Mouse (Mus musculus): ENCODE data around the gene Acy3.
A peak's percentile ranks its signal among the peaks of the same experiment; 100 is the strongest.
"Not testable (repeated sequence)": the region's sequence is repeated elsewhere in the genome, so short reads cannot be mapped to it uniquely, and the experiment has no call there.

The Acy3 gene

DNA sequence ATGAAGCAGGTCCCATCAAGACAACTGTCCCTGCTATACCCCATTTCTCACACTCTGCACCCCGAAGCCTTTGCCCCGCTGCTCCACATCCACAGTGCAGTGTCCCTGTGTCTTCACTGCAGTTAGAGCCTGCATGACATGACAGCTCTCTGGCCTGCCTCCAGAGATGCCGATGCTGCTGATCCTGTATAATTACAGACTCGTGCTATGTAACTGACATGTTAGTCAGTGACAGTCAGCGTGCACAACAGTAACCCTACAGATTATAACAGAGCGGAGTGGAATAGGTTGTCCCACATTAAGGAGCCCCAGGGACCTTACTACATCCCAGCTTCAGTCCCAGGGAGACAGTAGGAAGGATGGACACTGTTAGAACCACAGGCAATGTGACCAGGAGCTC is 11.8 kb upstream of the Acy3 start:
- not testable (repeated sequence) for DNase-seq (ENCODE audit: low read depth, low spot score)

DNA sequence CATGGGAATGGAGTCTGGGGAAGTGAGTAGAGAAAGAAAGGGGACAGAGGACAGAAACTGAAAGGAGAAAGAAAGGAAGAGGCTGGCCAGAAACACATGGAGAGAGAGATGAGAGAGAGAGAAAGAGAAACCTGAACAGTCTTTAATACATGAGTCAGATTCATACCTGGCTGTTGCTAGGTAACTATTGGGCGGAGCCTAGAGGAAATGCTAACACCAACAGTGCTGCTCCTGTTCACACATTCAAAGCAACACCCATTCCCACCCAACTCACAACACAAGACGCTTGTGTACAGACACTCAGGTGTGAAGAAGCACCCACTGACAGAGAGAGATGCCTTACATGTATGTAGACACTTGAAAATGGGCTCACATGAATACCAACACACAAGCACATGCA is 10.5 kb upstream of the Acy3 start:
- DNase-seq (ENCODE audit: low read depth, low spot score), result no peak

DNA sequence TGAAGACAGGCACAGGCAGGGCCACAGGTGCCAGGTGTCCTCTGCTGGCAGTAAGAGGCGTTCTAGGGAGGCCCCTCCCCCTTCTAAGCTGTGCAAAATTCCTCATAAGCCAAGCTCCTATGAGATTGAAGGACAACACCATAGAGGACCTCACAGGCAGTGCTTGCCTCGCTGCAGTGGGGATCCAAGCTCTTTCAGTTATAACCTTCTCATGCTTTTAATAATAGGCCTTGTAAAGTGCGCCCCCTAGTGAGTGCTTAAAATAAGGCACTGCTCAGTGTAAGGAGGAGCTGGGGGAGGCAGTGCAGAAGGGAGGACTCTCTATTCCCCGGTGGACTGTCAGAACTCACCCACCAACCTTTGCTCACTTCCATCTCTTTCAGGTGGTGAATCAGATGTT is 6.1 kb upstream of the Acy3 start:
- DNase-seq (ENCODE audit: low read depth, low spot score), result peak; percentile 88

DNA sequence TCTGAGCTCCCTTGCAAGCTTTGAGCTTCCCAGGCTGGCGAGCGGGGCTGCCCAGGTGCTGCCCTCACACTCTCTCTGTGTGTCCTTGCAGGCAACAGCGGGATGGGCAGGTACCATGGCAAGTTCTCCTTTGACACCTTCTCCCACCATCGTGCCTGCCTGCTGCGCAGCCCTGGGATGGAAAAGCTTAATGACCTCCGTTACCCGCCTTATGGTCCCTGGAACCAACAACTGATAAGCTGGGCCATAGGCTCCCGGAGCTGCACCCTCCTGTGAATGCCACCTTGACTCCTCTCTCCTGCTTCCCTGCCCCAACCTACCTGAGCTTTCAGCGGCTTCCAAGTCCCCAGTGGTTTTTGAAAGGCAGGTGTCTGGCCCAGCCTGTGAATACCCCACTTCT is 5.5 kb upstream of the Acy3 start:
- no peak for DNase-seq (ENCODE audit: low read depth, low spot score)

DNA sequence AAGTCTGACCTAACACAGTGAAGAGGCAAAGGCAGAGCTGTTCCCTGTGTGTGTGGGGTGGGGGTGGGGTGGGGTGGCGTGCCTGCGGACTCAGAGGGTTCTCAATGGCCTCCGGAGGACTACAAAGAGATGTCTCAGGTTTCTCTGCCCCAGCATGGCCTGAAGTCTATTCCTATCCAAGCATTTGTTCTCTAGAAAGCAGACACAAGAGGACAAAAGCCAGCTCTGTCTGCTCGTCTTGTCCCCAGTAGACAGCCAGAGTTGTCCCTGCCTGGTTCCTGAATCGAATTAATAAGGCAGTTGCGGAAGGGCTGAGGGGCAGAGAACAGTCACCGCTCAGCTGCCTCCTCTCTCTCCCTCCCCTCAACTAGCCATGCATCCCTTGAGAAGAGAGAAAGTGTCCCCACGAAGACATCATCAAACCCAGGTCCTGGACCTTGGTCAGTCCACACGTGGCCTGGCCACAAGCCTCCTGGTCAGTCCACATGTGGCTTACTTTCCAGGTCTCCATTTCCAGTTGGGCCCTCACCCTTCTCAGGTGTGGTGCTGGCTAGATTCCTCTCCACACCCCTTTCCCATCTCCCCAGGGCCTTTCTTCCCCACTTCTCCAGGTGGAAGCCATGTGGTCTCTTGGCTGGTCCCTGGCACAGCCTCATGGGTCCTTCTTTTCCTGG is 2.7 kb upstream of the Acy3 start:
- no peak for DNase-seq (ENCODE audit: low read depth, low spot score)

DNA sequence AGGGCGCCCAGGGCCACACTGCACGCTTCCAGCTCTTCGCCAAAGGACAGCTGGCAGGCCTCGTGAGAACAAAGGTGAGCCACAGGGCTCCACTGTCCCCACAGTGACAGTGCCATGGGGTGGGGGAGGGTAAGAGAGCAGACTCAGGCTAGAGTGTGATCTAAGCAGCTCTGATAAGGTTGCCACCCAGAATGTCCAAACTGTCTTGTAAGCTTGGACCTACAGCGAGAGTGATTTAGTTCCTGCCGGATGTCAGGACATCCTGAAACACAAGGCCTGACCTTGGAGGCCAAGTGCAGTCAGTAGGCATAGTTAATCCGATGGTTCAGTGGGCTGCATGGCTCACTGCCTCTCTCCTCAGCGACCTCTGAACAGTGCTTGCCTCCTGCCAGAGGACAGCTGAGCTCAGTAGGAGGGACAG is 1.1 kb upstream of the Acy3 start:
- no peak for DNase-seq (ENCODE audit: low read depth, low spot score)

DNA sequence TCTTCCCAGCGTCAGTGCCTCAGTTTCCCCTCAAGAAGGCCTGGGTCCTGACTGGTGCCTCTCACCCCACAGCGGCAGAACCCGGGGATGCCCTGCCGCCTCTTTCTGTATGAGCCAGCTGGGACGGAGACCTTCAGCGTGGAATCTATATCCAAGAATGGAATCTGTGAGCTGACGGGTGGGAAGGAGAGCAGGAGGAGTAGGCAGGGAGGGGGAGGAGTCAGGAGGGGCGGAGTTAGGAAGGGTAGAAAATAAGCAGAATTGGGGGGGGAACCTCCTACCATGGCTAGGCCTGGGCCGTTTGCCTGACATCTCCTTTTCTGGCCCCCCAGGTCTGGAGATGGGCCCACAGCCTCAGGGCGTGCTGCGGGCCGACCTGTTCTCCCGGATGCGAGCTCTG is 1.7 kb downstream of the Acy3 start:
- no peak for DNase-seq (ENCODE audit: low read depth, low spot score)

DNA sequence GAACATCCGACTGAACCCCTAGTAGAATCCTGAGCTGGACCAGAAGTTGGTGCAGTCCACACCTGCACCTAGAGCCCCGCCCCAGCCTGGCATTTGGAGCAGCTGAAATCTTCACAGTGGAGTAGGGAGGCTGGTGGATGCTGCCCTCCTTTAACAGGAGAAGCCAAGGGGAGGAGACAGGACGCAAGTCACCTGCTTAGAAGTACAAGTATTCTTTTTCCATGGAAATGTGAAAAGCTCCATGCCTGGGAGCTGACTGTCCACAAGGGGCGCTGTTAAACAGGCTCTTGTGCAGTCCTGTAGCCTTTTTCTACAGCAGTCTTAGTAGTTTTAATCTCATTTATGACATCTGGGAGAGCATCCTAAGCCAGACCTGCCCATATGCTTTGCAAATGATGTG is 2.4 kb downstream of the Acy3 start:
- DNase-seq (ENCODE audit: low read depth, low spot score), result no peak

DNA sequence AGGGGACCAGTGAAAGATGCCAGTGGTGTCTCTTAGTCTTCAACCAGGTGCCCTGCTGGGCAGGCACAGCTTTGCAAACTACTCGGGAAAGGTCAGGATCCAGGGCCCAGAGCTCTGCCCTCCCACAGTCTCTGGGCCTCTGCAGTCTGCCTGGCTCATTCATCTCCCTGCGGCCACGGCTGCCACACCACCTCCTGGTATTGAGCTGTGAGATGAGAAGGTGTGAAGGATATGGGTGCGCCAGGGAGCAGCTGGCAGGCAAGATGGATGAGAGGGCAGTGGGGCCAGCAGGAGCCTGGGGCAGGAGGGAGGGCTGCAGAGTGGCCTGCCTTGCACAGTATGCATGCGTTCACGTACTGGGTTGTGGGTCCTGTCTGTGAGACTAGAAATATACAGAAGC is 4.4 kb downstream of the Acy3 start:
- DNase-seq (ENCODE audit: low read depth, low spot score), result no peak

DNA sequence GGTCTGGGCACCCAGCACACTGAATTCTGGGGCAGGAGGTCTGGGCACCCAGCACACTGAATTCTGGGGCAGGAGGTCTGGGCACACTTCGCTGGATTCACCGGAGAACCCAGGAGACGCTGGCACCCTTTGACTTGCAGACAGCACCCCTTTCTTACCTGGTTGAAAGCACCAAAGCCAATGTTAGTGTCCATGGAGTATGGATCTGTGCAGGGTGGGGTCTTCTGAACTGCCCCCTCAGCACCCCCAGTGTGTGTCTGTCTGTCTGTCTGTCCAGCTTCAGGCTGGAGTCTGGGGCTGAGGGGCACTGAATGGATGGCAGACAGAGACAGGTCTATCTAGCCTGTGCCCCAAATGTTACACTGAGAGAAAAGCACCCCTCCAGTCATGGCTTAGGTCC is 5.2 kb downstream of the Acy3 start:
- no peak for DNase-seq (ENCODE audit: low read depth, low spot score)

DNA sequence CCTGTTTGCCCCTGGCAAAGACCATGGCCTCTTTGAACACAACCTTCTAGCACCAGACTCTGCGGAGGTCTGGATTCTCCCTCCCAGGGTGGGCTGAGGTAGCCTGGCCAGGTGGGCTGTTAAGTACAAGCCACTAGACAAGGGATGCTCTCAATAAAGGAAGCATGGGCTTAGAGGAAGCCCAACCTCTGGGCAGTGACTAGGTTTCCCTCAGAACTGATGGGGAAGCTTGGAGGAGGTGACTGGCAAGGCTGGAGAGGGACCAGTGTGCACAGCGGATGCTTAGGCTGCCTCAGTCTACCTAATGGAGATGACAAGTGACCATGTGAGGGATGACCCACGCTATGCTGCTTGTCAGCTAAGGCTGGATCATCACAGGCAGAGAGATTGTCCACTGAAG is 5.6 kb downstream of the Acy3 start:
- DNase-seq (ENCODE audit: low read depth, low spot score), result no peak

DNA sequence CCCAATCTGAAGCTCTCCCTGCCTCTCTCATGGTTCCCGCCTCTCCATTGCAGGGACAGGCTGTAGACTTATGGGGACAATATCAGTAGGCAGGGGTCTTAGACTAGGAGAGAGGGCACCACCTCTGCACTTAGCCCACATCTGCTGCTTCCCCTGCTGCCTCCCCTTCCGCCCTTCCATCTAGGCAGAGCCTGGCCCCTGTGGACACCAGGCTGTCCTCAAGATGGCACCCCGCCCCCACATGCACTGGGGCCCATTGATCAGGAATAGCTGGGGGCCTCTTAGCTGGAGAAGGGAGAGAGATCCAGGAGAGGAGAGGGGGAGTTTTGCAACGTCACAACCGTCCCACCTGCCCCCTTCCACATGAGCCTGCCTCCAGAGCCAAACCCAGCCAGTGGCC is 6.0 kb downstream of the Acy3 start, which contains the start of gene Tbx10:
Gene Tbx10, plus strand, starts transcription at position 337 of the 400 bp plus-strand sequence.
- DNase-seq (ENCODE audit: low read depth, low spot score), result no peak

DNA sequence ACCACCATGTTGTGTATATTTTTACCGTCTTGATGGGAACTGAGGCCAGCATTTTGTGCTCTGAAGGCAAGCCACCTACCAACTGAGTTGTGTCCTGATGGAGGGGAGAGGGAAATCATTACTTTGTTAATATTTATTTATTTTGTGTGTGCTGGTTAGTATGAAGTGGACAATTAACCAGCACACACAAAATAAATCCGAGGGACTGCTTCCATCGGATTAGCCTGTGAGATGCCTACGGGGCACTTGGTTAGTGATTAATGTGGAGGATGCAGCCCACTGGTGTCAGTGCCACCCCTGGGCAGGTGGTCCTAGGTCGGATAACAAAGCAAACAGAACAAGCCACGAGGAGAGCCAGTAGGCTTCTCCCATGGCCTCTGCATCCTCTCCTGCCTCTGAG is 8.6 kb downstream of the Acy3 start:
- DNase-seq (ENCODE audit: low read depth, low spot score), result no peak

DNA sequence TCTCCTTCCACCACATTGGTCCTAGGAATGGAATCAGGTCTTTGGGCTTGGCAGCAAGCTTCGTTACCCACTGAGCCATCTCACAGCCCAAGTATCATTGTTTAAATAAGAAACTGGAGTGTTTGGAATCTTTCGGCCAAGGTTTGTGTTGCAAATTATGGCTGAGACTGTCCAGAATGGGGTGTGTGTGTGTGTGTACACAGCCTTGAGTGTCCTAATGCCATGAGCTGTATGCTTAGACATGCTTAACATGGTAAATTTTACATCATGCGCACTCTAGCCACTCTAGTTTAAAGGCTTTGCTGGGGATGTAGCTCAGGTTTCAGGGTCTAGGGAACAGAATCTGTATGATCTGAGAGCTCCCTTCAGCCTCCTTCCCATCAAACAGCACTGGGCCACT is 9.1 kb downstream of the Acy3 start:
- DNase-seq (ENCODE audit: low read depth, low spot score), result no peak

DNA sequence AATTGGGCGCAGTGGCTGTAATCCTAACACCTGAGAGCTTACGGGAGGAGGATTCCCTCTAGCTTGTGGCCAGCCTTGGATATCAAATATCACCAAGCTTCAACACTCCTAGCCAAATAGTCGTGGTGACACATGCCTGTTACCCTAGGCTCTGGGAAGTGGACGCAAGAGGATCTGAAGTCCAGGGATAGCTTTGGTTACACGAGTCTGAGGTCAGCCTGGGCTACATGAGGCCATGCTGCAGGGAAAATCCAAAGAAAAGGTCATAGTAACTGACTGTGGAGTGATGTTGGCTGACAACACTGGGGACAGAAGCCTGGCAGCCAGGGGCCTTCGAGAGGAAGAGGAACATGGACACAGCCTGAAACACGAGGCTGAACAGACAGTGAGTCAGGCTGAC is 9.7 kb downstream of the Acy3 start:
- no peak for DNase-seq (ENCODE audit: low read depth, low spot score)

DNA sequence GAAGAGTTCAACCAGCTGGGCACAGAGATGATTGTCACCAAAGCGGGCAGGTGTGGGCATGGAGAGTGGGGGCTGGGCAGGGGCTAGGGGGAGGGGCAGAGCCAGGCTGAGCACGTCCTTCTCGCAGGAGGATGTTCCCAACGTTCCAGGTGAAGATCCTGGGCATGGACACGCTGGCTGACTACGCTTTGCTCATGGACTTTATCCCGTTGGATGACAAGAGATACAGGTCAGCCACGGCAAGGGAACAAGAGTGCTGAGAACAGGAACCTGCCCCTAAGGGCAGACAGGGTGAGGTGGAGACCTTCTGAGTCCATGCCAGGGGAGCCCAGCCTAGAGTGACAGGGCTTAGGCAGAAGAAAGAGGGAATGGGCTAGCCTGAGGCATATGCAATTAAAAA is 10.4 kb downstream of the Acy3 start:
- DNase-seq (ENCODE audit: low read depth, low spot score), result no peak

DNA sequence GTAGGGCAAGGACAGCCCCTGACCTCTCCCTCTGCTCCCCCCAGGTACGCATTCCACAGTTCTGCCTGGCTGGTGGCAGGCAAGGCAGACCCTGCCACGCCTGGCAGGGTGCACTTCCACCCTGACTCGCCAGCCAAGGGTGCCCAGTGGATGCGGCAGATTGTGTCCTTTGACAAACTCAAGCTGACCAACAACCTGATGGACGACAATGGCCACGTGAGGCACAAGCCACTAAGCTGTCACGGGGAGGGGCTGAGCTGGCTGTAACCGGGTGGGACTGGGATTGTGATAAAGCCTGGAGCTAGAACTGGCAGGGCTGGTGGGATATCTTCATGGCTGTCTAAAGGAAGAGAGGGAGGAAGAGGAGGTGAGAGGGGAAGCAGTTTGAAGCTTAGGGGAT is 10.9 kb downstream of the Acy3 start:
- no peak for DNase-seq (ENCODE audit: low read depth, low spot score)

DNA sequence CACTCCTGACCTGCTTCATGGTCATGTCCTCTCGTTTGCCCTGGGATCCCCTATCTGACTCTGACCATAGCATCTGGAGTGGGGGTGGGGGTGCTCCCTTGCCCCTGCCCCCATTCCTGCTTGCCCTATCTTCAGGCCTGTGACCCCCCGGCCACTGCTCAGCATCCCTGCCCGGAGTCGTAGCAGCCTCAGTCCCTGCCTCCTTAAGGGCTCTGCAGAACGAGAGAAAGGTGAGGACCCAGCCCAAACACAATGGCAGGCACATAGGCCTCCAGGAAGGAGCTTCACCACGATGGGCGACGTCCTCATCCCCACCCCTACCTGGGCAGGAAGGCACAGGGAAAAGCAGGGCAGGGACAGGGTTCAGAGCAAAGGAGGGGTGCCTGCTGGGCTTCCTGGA is 12.0 kb downstream of the Acy3 start:
- no peak for DNase-seq (ENCODE audit: low read depth, low spot score)

DNA sequence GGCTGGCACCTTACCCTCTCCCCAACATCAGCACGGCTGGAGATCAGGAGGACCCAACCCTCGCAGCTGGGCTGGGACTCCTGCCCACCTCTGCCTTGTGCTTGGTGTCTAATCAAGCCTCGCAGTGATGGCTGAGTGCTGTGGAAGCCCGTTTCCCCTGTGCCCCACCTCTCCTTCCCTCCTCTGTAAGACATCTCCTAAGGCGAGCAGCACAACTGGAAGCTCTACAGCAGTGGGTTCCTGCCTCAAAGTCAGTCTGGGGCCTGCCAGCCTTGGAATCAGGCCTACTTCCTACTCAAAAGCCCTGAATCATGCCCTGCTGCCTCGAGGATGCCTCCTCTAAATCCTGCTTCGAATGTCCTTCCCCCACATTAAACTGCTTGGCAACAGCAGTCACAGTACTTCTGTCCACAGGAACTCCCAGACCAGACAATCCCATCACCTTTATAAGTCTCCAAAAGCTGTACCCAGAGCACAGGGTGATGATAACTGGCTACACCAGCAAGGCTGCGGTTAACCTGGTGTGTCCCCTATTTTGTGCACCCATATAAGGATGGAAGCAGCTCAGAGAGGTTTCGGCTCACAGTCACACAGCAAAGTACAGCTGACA is 12.9 kb downstream of the Acy3 start:
- DNase-seq (ENCODE audit: low read depth, low spot score), result no peak

DNA sequence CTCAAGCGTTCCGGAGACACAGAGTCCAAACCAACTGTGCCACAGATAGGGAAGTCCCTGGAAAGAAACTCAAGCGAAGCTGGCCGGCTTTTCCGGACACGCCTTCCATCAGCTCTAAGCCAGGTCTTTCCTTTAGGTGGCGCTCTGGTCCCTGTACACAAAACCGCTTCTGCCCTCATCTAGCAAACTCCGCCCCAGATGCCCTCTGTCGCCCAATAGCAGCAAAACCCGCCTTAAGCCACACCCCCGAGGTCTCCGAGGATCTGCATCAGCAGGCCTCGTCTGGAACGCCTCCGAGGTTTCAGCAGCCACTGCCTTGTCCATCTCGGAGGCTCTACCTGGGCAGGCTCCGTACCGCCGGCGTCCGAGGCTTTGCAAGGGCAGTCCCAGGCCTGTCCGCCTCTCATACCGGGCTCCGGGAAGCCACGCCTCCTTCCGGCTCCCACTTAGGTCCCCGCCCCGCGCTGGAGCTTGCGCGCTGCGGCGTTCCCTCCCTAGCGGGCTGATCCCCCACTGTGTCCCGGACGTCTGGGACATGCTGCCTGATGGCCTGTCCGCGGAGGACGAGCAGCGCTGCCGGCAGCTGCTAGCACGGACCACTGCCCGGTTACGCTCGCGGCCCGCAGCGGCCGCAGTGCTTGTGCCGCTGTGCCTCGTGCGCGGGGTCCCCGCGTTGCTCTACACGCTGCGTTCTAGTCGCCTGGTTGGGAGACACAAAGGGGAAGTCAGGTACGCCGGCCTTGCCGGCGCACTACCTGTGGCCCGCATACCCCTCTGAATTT is 13.9 kb downstream of the Acy3 start, which contains the start of the genes Nudt8 and Gm49405:
Gene Nudt8, plus strand, starts transcription at position 462 of the 782 bp plus-strand sequence.
Gene Gm49405, plus strand, starts transcription at position 508 of the 782 bp plus-strand sequence.
- DNase-seq (ENCODE audit: low read depth, low spot score), result peak; percentile 98

DNA sequence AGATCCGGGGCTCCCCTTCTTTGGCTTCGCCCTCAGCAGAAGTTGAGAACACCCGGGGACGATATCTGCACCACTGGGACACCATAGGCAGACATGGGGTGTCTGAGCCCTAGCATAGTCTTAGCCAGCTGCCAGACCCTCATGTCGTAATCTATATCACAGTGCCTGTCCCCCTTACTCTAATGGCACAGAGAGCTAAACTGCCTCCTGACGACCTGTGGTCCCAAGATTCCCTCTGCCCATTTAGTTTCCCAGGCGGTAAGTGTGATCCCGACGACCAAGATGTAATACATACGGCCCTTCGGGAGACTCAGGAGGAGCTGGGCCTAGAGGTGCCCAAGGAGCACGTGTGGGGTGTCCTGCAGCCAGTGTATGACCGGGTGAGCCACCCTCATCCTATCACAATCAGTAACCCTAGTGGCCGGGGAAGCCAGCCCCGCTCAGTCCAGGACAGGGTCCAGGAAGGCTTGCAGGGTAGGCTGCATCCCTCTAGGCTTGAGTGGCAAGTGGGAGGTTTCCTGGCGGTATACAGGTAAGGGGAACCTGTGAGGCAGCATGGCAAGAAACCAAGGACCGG is 14.7 kb downstream of the Acy3 start:
- DNase-seq (ENCODE audit: low read depth, low spot score), result no peak

DNA sequence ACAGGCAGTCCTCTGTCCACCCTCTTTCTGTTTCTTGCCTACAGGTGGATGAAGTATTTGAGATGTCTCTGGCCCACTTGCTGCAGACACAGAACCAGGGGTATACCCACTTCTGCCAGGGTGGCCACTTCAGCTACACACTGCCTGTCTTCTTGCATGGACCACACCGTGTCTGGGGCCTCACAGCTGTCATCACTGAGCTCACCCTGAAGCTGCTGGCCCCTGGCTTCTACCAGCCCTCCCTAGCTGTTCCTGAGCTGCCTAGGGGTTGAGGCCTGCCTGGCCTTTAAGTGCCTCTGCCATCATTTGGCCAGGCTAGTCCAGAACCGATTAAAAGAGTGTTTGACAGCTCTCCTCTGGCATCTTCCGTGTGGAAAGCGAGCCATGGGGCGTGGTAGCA is 15.4 kb downstream of the Acy3 start:
- DNase-seq (ENCODE audit: low read depth, low spot score), result no peak

Data from forelimb bud, embryonic 11.5 days (tissue).